Mouse (Mus musculus) thymus, postnatal 0 days (tissue): ENCODE measurements around the gene Dusp16. TPM values are rescaled to one million over a fixed set of nuclear protein-coding genes. Genes with fewer than 3 reads are reported as not detected.
"Not testable (repeated sequence)": the region's sequence is repeated elsewhere in the genome, so short reads cannot be mapped to it uniquely, and the experiment has no call there.

Source experiments
- DNase-seq: peaks from one replicate; pipeline ENCODE4 v3.0.0-alpha.2; 2015; ENCODE audit warnings: low spot score
- polyA plus RNA-seq: library from polyadenylated mRNA; unstranded; fragments of >200 nt; fragmentation: Nextera tagmentation; extraction: Ambion mirVana; gene quantifications from 2 replicates; pipeline ENCODE4 v1.2.1, GENCODE M21; 2015

Gene Dusp16
- polyA plus RNA-seq, 1 experiment from 2014 or later: 7.5 TPM

- no peak for DNase-seq
These were observed 91.2 kb downstream of the Dusp16 start for GRCm38 (mm10) chr6:134701211-134701602.

- DNase-seq: peak; percentile 4
These were observed 91.8 kb downstream of the Dusp16 start for GRCm38 (mm10) chr6:134700451-134701210.

GRCm38 (mm10) chr6:134698243-134698642, 94.2 kb downstream of the Dusp16 start:
- no peak for DNase-seq

GRCm38 (mm10) chr6:134696554-134696953, 95.9 kb downstream of the Dusp16 start:
- no peak for DNase-seq

GRCm38 (mm10) chr6:134696146-134696545, 96.3 kb downstream of the Dusp16 start:
- DNase-seq: no peak

- DNase-seq: no peak
These were observed 96.8 kb downstream of the Dusp16 start for GRCm38 (mm10) chr6:134695625-134696024.

- DNase-seq: no peak
These were observed 97.4 kb downstream of the Dusp16 start for GRCm38 (mm10) chr6:134694988-134695387.

GRCm38 (mm10) chr6:134694498-134694897, 97.9 kb downstream of the Dusp16 start:
- no peak for DNase-seq

- no peak for DNase-seq
These were observed 106.9 kb downstream of the Dusp16 start for GRCm38 (mm10) chr6:134685515-134685914.

GRCm38 (mm10) chr6:134685040-134685439, 107.4 kb downstream of the Dusp16 start:
- no peak for DNase-seq

- no peak for DNase-seq
These were observed 108.0 kb downstream of the Dusp16 start for GRCm38 (mm10) chr6:134684354-134684915.

GRCm38 (mm10) chr6:134679330-134679729, 113.1 kb downstream of the Dusp16 start:
- DNase-seq: not testable (repeated sequence)

GRCm38 (mm10) chr6:134678037-134678436, 114.4 kb downstream of the Dusp16 start:
- DNase-seq: no peak

GRCm38 (mm10) chr6:134677504-134677903, 114.9 kb downstream of the Dusp16 start:
- DNase-seq: no peak

- DNase-seq: not testable (repeated sequence)
These were observed 118.7 kb downstream of the Dusp16 start for GRCm38 (mm10) chr6:134673712-134674111.

- DNase-seq: no peak
These were observed 121.5 kb downstream of the Dusp16 start for GRCm38 (mm10) chr6:134670881-134671411.

- no peak for DNase-seq
These were observed 123.1 kb downstream of the Dusp16 start for GRCm38 (mm10) chr6:134669179-134669865.

GRCm38 (mm10) chr6:134668519-134668918, 123.9 kb downstream of the Dusp16 start:
- no peak for DNase-seq

- DNase-seq: no peak
These were observed 126.6 kb downstream of the Dusp16 start for GRCm38 (mm10) chr6:134665817-134666216.
